Mouse (Mus musculus) embryonic facial prominence, embryonic 11.5 days (tissue): ENCODE measurements around the gene Smpd3. TPM values are rescaled to one million over a fixed set of nuclear protein-coding genes. Genes with fewer than 3 reads are reported as not detected.
"Not testable (repeated sequence)": the region's sequence is repeated elsewhere in the genome, so short reads cannot be mapped to it uniquely, and the experiment has no call there.

Experiments
- ATAC-seq: fragments of 200-750 bp; cut with Nextera tagmentation; replicated peaks from 2 replicates; pipeline ENCODE4 v1.8.0; 2017; ENCODE audit warnings: low read depth; ENCODE audit not compliant: insufficient number of reproducible peaks, low FRiP score, low TSS enrichment
- DNase-seq: peaks from one replicate; pipeline ENCODE4 v3.0.0-alpha.2; 2015; ENCODE audit warnings: low spot score
- H3K27ac ChIP-seq: fragments of 300-500 bp; sonication (generic); replicated peaks from 2 replicates; pipeline ENCODE4 v1.5.1; 2014; ENCODE audit warnings: mild to moderate bottlenecking, low read depth, low read length, control low read depth
- H3K27me3 ChIP-seq: fragments of 300-500 bp; sonication (generic); 2 replicates; pipeline ENCODE4 v1.6.1; 2014; ENCODE audit warnings: mild to moderate bottlenecking, low read length, moderate library complexity, mixed read lengths; ENCODE audit not compliant: control insufficient read depth, insufficient read depth
- H3K36me3 ChIP-seq: fragments of 300-500 bp; sonication (generic); replicated peaks from 2 replicates; pipeline ENCODE4 v1.6.1; 2014; ENCODE audit warnings: low read depth, mild to moderate bottlenecking, low read length, moderate library complexity, mixed read lengths; ENCODE audit not compliant: control insufficient read depth, insufficient read depth
- H3K4me1 ChIP-seq: fragments of 300-500 bp; sonication (generic); 2 replicates; pipeline ENCODE4 v1.6.1; 2014; ENCODE audit warnings: low read length, mixed read lengths; ENCODE audit not compliant: control insufficient read depth, insufficient read depth
- H3K4me2 ChIP-seq: fragments of 300-500 bp; sonication (generic); 2 replicates; pipeline ENCODE4 v1.6.1; 2014; ENCODE audit warnings: low read depth, mild to moderate bottlenecking, control low read depth, low read length, moderate library complexity
- H3K4me3 ChIP-seq: fragments of 300-500 bp; sonication (generic); 2 replicates; pipeline ENCODE4 v1.5.1; 2014; ENCODE audit warnings: low read depth, low read length, control low read depth
- H3K9ac ChIP-seq: fragments of 300-500 bp; sonication (generic); replicated peaks from 2 replicates; pipeline ENCODE4 v1.6.1; 2014; ENCODE audit warnings: mild to moderate bottlenecking, control low read depth, low read length
- H3K9me3 ChIP-seq: fragments of 300-500 bp; sonication (generic); replicated peaks from 2 replicates; pipeline ENCODE4 v1.6.1; 2016; ENCODE audit warnings: mild to moderate bottlenecking, low read length, inconsistent platforms, mixed read lengths; ENCODE audit not compliant: control insufficient read depth
- WGBS: fragments of 180-500 bp; shearing (Covaris S2); extraction: QIAGEN DNeasy Blood & Tissue Kit; methylation state at CpG from one replicate; pipeline ENCODE4 v1.1.7; 2014; 5-methylcytosine and 5-hydroxymethylcytosine counted together
- polyA plus RNA-seq: library from polyadenylated mRNA; unstranded; fragments of >200 nt; fragmentation: Nextera tagmentation; extraction: Ambion mirVana; gene quantifications from 2 replicates; pipeline ENCODE4 v1.2.1, GENCODE M21; 2014

The Smpd3 gene
- polyA plus RNA-seq, 1 experiment from 2014 or later, result 2.0 TPM

DNA sequence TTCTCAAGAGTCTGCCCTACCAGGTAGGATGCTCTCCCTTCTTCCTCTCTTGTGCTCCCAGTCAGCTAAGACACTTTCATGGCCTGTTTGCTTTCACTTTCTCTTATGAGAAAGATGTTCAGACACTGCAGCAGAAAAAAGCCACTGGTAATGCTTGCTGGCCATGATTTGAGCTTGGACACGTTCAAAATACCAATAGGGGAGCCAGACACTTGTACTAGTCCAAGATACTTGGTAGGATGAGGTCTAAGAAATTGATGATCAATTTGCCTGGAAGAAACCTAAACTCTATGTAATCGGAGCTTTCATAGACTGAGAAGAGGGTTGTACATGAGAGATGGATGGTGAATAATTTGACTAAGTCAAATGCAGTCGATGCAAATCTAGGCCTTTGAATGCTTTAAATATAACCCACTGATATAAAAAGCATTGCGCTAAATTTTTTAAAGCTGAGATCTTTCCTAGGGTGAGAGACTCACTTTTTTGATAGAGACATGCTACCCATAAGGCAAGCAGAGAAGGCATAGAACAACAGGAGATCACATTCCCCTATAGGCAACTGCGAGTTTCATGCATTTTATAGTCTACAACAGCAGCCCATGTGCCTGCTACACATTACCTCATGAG lies 27.6 kb downstream of the Smpd3 start:
- WGBS, result 88% methylated on average over 5 of the region's 5 CpGs
- H3K27ac ChIP-seq, result no peak overlapping the region
- ATAC-seq, result no peak
- no peaks in the 10 kb centered on the region for H3K36me3 ChIP-seq
- no peaks in the 10 kb centered on the region for H3K4me1 ChIP-seq
- DNase-seq, result no peak
- H3K4me2 ChIP-seq, result no peak overlapping the region
- H3K9ac ChIP-seq, result no peak overlapping the region
- no peak overlapping the region for H3K4me3 ChIP-seq
- H3K27me3 ChIP-seq, result no peaks in the 10 kb centered on the region
- H3K9me3 ChIP-seq, result no peaks in the 10 kb centered on the region

DNA sequence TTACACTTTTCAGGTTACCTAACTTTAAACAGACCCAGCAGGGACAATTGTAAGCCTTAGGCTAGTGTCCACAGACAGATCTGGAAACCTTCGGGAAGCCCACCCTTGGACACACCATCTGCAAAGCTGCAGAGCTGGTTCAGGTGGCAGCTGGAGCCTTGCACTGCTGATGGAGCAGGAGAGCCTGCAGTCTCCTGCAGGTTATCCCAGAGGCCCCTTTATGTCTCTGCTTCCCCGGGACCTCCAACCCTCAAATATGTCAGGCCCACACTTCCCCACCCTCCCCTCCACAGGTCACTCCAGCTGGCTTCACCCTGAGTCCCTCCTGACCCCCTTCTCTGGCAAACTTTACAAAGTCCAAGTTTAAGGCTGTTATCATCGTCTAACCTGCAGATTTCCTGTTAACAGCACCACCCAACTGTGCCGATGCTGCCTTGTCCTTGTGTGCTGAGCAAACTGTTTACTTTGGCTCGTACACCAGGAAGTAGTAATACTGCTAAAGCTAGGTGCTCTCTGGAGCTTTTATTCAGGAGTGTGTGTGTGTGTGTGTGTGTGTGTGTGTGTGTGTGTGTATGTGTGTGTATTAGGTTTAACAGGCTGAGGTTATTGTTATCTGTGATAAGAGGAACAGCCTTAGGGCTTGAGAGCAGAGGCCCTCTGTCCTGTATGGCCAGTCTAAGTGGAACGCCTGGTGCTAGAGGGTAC lies 29.6 kb downstream of the Smpd3 start:
- not testable (repeated sequence) for ATAC-seq, DNase-seq, H3K9me3 ChIP-seq, H3K27ac ChIP-seq, H3K27me3 ChIP-seq, H3K9ac ChIP-seq, H3K4me1 ChIP-seq, H3K36me3 ChIP-seq, H3K4me2 ChIP-seq, H3K4me3 ChIP-seq
- WGBS, result 74% methylated on average over 6 of the region's 6 CpGs

DNA sequence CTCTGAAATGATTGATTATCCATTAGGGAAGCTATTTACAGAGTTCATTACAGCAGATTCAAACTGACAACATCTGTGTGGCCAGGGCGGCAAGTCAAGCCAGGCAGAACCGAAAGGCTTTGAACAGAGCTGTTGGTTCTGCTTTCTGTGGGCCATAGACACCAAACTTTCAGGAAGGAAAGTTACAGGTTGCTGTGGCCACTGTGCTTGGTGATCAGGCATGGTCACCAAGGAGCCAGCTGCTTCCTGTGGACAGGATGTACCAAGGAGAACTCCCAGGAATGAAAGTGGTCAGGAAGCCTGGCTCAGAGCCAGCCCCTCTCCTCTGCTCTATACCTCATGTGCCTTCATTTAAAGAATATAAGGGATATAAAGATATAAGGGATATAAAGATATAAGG lies 30.2 kb downstream of the Smpd3 start:
- WGBS, result 78% methylated on average over 2 of the region's 2 CpGs
- Histone ChIP-seq H3K27me3 (no peaks in the 10 kb centered on the region), H3K4me3 (no peak overlapping the region)

DNA sequence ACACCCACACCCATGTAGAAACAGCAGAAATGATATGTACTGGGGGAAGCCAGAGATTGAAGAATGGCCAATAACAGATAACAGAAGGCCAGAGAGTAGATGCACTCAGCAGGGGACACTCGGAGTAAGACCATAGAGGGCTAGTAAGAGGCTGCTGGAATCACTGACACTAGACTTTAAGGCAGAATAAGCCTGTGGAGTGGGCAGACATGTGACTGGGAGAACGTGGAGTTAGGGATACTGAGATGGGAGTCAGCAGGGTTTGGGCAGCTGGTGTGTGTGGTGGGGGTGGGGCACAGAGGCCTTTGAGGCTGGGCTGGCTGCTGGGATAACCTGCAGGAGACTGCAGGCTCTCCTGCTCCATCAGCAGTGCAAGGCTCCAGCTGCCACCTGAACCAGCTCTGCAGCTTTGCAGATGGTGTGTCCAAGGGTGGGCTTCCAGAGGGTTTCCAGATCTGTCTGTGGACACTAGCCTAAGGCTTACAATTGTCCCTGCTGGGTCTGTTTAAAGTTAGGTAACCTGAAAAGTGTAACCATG lies 31.0 kb downstream of the Smpd3 start:
- not testable (repeated sequence) for H3K4me3 ChIP-seq, H3K27me3 ChIP-seq, H3K27ac ChIP-seq, H3K9ac ChIP-seq, ATAC-seq, H3K36me3 ChIP-seq, H3K9me3 ChIP-seq, DNase-seq, H3K4me2 ChIP-seq, H3K4me1 ChIP-seq
- whole genome bisulfite sequencing, result 49% methylated on average over 2 of the region's 2 CpGs

More for the DNA sequence above, 30.2 kb downstream of the Smpd3 start:
- DNase-seq (no peak), ATAC-seq (no peak)
- Histone ChIP-seq H3K27ac (no peak overlapping the region), H3K4me2 (no peak overlapping the region), H3K4me1 (no peaks in the 10 kb centered on the region), H3K9ac (no peak overlapping the region), H3K9me3 (no peaks in the 10 kb centered on the region), H3K36me3 (no peaks in the 10 kb centered on the region)

DNA sequence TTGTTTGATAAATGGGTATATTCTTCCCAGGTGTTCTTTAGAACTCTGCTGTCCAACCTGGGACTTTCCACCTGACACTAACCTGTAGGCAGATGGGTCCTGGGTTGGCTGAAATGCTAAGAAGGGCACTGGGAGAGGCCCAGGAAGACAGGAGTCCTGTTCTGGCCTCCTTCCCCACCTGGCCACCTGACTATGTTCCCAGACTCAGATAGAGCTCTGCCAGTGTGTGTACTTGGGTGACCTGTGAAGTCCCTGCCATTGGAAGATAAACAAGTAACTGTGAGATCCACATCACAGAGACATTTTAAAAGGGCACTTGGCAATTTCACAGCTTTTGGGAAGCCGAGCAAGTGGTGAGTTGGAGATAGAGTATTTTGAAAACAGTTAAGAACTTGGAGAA lies 31.7 kb downstream of the Smpd3 start:
- H3K4me2 ChIP-seq, result no peak overlapping the region
- no peaks in the 10 kb centered on the region for H3K4me1 ChIP-seq
- H3K27ac ChIP-seq, result no peak overlapping the region
- no peak overlapping the region for H3K9ac ChIP-seq
- no peaks in the 10 kb centered on the region for H3K27me3 ChIP-seq
- H3K9me3 ChIP-seq, result no peaks in the 10 kb centered on the region
- no peaks in the 10 kb centered on the region for H3K36me3 ChIP-seq
- H3K4me3 ChIP-seq, result no peak overlapping the region
- ATAC-seq (no peak), DNase-seq (no peak)
- WGBS, result 98% methylated on average over 1 of the region's 1 CpGs

DNA sequence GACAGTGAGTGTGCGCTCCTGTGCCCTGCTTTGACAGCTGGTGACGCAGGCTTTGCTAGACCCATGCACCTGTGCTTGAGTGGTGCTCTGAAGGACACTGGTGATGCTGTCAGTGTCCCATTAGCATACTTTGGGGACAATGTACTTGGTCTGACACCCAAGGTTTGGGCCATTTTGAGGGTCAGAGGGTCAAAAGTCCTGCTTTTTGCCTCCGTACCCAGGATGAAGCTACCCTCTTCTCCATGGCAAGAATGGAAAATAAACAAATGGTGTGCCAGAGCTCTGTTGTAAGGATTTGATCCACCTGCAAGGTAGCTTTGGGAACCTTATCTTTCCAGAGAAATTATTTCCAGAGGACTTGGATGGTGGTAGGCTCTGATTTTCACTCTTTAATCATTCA lies 32.5 kb downstream of the Smpd3 start:
- Histone ChIP-seq H3K27me3 (no peaks in the 10 kb centered on the region), H3K27ac (no peak overlapping the region), H3K4me2 (no peak overlapping the region), H3K36me3 (no peaks in the 10 kb centered on the region), H3K9me3 (no peaks in the 10 kb centered on the region), H3K4me3 (no peak overlapping the region), H3K9ac (no peak overlapping the region), H3K4me1 (no peaks in the 10 kb centered on the region)
- no peak for DNase-seq
- whole genome bisulfite sequencing, result 86% methylated on average over 3 of the region's 3 CpGs
- ATAC-seq, result no peak

DNA sequence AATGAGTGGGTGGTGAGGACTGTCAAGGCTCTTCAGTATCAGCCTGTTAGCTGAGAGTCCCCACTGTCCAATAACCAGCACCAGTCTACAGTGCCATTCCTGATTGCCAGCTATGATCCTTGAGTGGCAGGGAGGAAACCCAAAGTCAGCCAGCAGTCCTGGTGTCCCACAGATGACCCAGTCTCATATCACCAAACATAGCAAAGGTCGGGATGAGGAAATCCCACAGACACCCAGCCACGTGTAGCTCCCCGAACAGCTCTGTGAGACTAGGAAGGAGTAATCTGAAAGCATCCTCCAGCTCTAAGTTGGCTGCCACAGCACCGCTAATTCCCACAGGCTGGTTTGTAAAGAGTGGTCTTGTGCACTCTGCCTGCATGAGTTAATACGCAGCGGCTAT lies 33.5 kb downstream of the Smpd3 start:
- H3K9me3 ChIP-seq, result no peaks in the 10 kb centered on the region
- H3K27me3 ChIP-seq, result no peaks in the 10 kb centered on the region
- 77% methylated on average over 6 of the region's 6 CpGs for WGBS
- ATAC-seq (no peak), DNase-seq (no peak)
- H3K9ac ChIP-seq, result no peak overlapping the region
- no peaks in the 10 kb centered on the region for H3K36me3 ChIP-seq
- no peak overlapping the region for H3K4me2 ChIP-seq
- H3K4me1 ChIP-seq, result no peaks in the 10 kb centered on the region
- no peak overlapping the region for H3K27ac ChIP-seq
- no peak overlapping the region for H3K4me3 ChIP-seq
